Mouse (Mus musculus) heart, embryonic 10.5 days (tissue): ENCODE data around the gene Lce1m. TPM values are rescaled to one million over a fixed set of nuclear protein-coding genes. Genes with fewer than 3 reads are reported as not detected.

ENCODE experiments used
- DNase-seq: peaks from one replicate; pipeline ENCODE4 v3.0.0-alpha.2; 2017; ENCODE audit warnings: low spot score
- H3K27ac ChIP-seq: fragments of 300-500 bp; sonication (generic); 2 replicates; pipeline ENCODE4 v1.5.1; 2016; ENCODE audit warnings: mild to moderate bottlenecking
- H3K27me3 ChIP-seq: fragments of 300-500 bp; sonication (generic); 2 replicates; pipeline ENCODE4 v1.6.1; 2016; ENCODE audit warnings: mild to moderate bottlenecking; ENCODE audit not compliant: poor library complexity, insufficient read depth, severe bottlenecking
- H3K36me3 ChIP-seq: fragments of 300-500 bp; sonication (generic); 2 replicates; pipeline ENCODE4 v1.6.1; 2016; ENCODE audit warnings: mild to moderate bottlenecking, moderate library complexity
- H3K4me1 ChIP-seq: fragments of 300-500 bp; sonication (generic); 2 replicates; pipeline ENCODE4 v1.6.1; 2016; ENCODE audit warnings: mild to moderate bottlenecking
- H3K4me3 ChIP-seq: fragments of 300-500 bp; sonication (generic); 2 replicates; pipeline ENCODE4 v1.5.1; 2016; ENCODE audit warnings: mild to moderate bottlenecking, moderate library complexity
- H3K9me3 ChIP-seq: fragments of 300-500 bp; sonication (generic); 2 replicates; pipeline ENCODE4 v1.6.1; 2016; ENCODE audit warnings: mild to moderate bottlenecking, moderate library complexity
- WGBS: fragments of 180-500 bp; shearing (Covaris S2); methylation state at CpG from one replicate; pipeline ENCODE4 v1.1.7; 2016; 5-methylcytosine and 5-hydroxymethylcytosine counted together
- polyA plus RNA-seq: library from polyadenylated mRNA; unstranded; fragments of >200 nt; fragmentation: Nextera tagmentation; extraction: Ambion mirVana; gene quantifications from 2 replicates; pipeline ENCODE4 v1.2.1, GENCODE M21; 2016

Lce1m gene
- polyA plus RNA-seq, 1 experiment from 2014 or later, result not detected

GRCm38 (mm10) chr3:92998691-92999090 lies 20.2 kb downstream of the Lce1m start:
- Histone ChIP-seq H3K9me3 (no peaks in the 10 kb centered on the region), H3K4me1 (no peaks in the 10 kb centered on the region), H3K27me3 (no peaks in the 10 kb centered on the region), H3K27ac (no peak overlapping the region), H3K4me3 (no peak overlapping the region), H3K36me3 (no peaks in the 10 kb centered on the region)
- DNase-seq, result peak; percentile 81
- WGBS, result 4% methylated on average over 7 of the region's 7 CpGs

- no peak for DNase-seq
- no peaks in the 10 kb centered on the region for H3K36me3 ChIP-seq
- no peaks in the 10 kb centered on the region for H3K4me1 ChIP-seq
- no peak within 1 kb of the TSS for H3K4me3 ChIP-seq
- no peaks in the 10 kb centered on the region for H3K27me3 ChIP-seq
- no peaks in the 10 kb centered on the region for H3K9me3 ChIP-seq
- no peak within 1 kb of the TSS for H3K27ac ChIP-seq
Observed at GRCm38 (mm10) chr3:92991926-92992325, 26.9 kb downstream of the Lce1m start, which contains the start of gene Lce3f. TSS of gene Lce3f (plus strand) at chr3:92992226.

- WGBS, result 74% methylated on average over 2 of the region's 2 CpGs
- Histone ChIP-seq H3K27me3 (no peaks in the 10 kb centered on the region), H3K9me3 (no peaks in the 10 kb centered on the region), H3K4me1 (no peaks in the 10 kb centered on the region), H3K36me3 (no peaks in the 10 kb centered on the region), H3K4me3 (no peak overlapping the region), H3K27ac (no peak overlapping the region)
- DNase-seq, result no peak
Observed at GRCm38 (mm10) chr3:92978484-92978883, 40.4 kb downstream of the Lce1m start.

Other genes with a start within 250 kb of the Lce1m start
- gene Lce1i, start 240.2 kb downstream of the Lce1m start, polyA plus RNA-seq, result not detected in 2 replicates
- gene Lce1j, start 228.5 kb downstream of the Lce1m start, polyA plus RNA-seq, result not detected in 2 replicates
- not detected in 2 replicates for gene Lce1k, start 211.2 kb downstream of the Lce1m start, polyA plus RNA-seq
- gene Kprp, start 191.8 kb downstream of the Lce1m start, polyA plus RNA-seq, result not detected in 2 replicates
- not detected in 2 replicates for gene Lce1l, start 167.8 kb downstream of the Lce1m start, polyA plus RNA-seq
- gene 2310050C09Rik, start 148.8 kb downstream of the Lce1m start, polyA plus RNA-seq, result not detected in 2 replicates
- not detected in 2 replicates for gene Lce3a, start 92.8 kb downstream of the Lce1m start, polyA plus RNA-seq
- not detected in 2 replicates for gene Lce3b, start 86.1 kb downstream of the Lce1m start, polyA plus RNA-seq
- gene Lce3c, start 74.6 kb downstream of the Lce1m start, polyA plus RNA-seq, result not detected in 2 replicates
- gene Lce3d, start 61.7 kb downstream of the Lce1m start, polyA plus RNA-seq, result not detected in 2 replicates
- not detected in 2 replicates for gene Lce3e, start 52.0 kb downstream of the Lce1m start, polyA plus RNA-seq
- not detected in 2 replicates for gene Lce3f, start 26.8 kb downstream of the Lce1m start, polyA plus RNA-seq
- not detected in 2 replicates for gene Crct1, start 3.4 kb downstream of the Lce1m start, polyA plus RNA-seq
- gene Gm4858, start 49.8 kb upstream of the Lce1m start, polyA plus RNA-seq, result not detected in 2 replicates
- not detected in 2 replicates for gene Crnn, start 125.7 kb upstream of the Lce1m start, polyA plus RNA-seq
- not detected in 2 replicates for gene Flg2, start 178.2 kb upstream of the Lce1m start, polyA plus RNA-seq